17 mouse cellular contexts compared by ENCODE assay signal in genomic region chr8:27938559-27939492, GRCm38 (mm10).
DNase-seq lines count a peak whose midpoint lies in the region; ATAC-seq and TF ChIP-seq lines count a peak whose summit lies in the region.
"Had no signal": no experiment of that assay in that cellular context is flagged by ENCODE, and none has a peak within 500 bp of the region (broad histone marks: within the 10 kb centered on the region; RNA-seq: fewer than 3 reads in every experiment).

No protein-coding gene starts in this region.

- no peaks in the 10 kb centered on the region for H3K27me3 ChIP-seq in hindbrain, postnatal 0 days (ENCODE audit: insufficient read depth, low read length)
- no peaks in the 10 kb centered on the region for H3K27me3 ChIP-seq in hindbrain, embryonic 13.5 days
- no peaks in the 10 kb centered on the region for H3K27me3 ChIP-seq in forebrain, embryonic 10.5 days (ENCODE audit: poor library complexity, severe bottlenecking)
- no peaks in the 10 kb centered on the region for H3K27me3 ChIP-seq in limb, embryonic 12.5 days
- no peaks in the 10 kb centered on the region for H3K27me3 ChIP-seq in midbrain, embryonic 16.5 days (ENCODE audit: control insufficient read depth, insufficient read depth, low read depth, low read length)
- no peaks in the 10 kb centered on the region for H3K27me3 ChIP-seq in intestine, embryonic 15.5 days (replicated peaks)
- no peaks in the 10 kb centered on the region for H3K27me3 ChIP-seq in liver, embryonic 12.5 days (replicated peaks)
- H3K27me3 ChIP-seq: hindbrain, embryonic 15.5 days had no signal

- DNase-seq in hindbrain, postnatal 0 days (ENCODE audit: low spot score), result peak; percentile 14
- peak; percentile 15 for DNase-seq in forebrain, embryonic 10.5 days (ENCODE audit: extremely low spot score, low spot score)
- no peak for DNase-seq in adrenal gland, postnatal 14 days
- DNase-seq: adrenal gland, adult 2 months; heart, adult 11 months; kidney, adult 9 months; layer of hippocampus, postnatal 36 days; liver, postnatal 0 days; lung, postnatal 4 days; retina, postnatal 1 day; thymus, adult 2 months had no signal

- 0 out of 2 replicates have a peak, but pooled peaks have one; percentile 12 for TF ChIP-seq CTCF in hindbrain, postnatal 0 days (IDR thresholded peaks at IDR 0.05; ENCODE audit: low read depth)

- H3K4me1 ChIP-seq in hindbrain, postnatal 0 days (ENCODE audit: insufficient read depth, low read length), result no peaks in the 10 kb centered on the region; the same call in 1 of the 2 replicates
- peaks cover 7% of the 10 kb centered on the region; the same call in 1 of the 2 replicates for H3K4me1 ChIP-seq in hindbrain, embryonic 13.5 days (replicated peaks)
- H3K4me1 ChIP-seq in forebrain, embryonic 10.5 days, result peaks cover 12% of the 10 kb centered on the region
- peaks cover 11% of the 10 kb centered on the region; the same call in 1 of the 2 replicates for H3K4me1 ChIP-seq in limb, embryonic 12.5 days (replicated peaks)
- H3K4me1 ChIP-seq in midbrain, embryonic 16.5 days (ENCODE audit: control insufficient read depth, insufficient read depth, low read length), result peaks cover 8% of the 10 kb centered on the region
- H3K4me1 ChIP-seq in intestine, embryonic 15.5 days (replicated peaks), result no peaks in the 10 kb centered on the region
- H3K4me1 ChIP-seq in liver, embryonic 12.5 days, result no peaks in the 10 kb centered on the region

- H3K27ac ChIP-seq in hindbrain, postnatal 0 days, result no peak overlapping the region
- no peak overlapping the region for H3K27ac ChIP-seq in hindbrain, embryonic 13.5 days
- H3K27ac ChIP-seq in forebrain, embryonic 10.5 days, result no peak overlapping the region
- H3K27ac ChIP-seq in limb, embryonic 12.5 days, result peak overlapping the region; percentile 2; the same call in 1 of the 2 replicates
- H3K27ac ChIP-seq in midbrain, embryonic 16.5 days (ENCODE audit: low read length), result peak overlapping the region; percentile 29
- no peak overlapping the region for H3K27ac ChIP-seq in intestine, embryonic 15.5 days
- H3K27ac ChIP-seq in liver, embryonic 12.5 days, result no peak overlapping the region
- H3K27ac ChIP-seq: hindbrain, embryonic 15.5 days had no signal

- WGBS in hindbrain, postnatal 0 days, result 42% methylated on average over 12 of the region's 12 CpGs
- 63% methylated on average over 12 of the region's 12 CpGs for WGBS in hindbrain, embryonic 13.5 days
- WGBS in forebrain, embryonic 10.5 days, result 60% methylated on average over 12 of the region's 12 CpGs
- WGBS in limb, embryonic 12.5 days, result 21% methylated on average over 12 of the region's 12 CpGs
- WGBS in midbrain, embryonic 16.5 days, result 27% methylated on average over 12 of the region's 12 CpGs
- WGBS in intestine, embryonic 15.5 days, result 65% methylated on average over 12 of the region's 12 CpGs
- WGBS in liver, embryonic 12.5 days (ENCODE audit: insufficient replicate concordance), result 55% methylated on average over 12 of the region's 12 CpGs

- H3K4me3 ChIP-seq in hindbrain, postnatal 0 days (ENCODE audit: low read length), result no peak overlapping the region
- no peak overlapping the region for H3K4me3 ChIP-seq in hindbrain, embryonic 13.5 days
- no peak overlapping the region for H3K4me3 ChIP-seq in forebrain, embryonic 10.5 days
- H3K4me3 ChIP-seq in limb, embryonic 12.5 days (replicated peaks), result no peak overlapping the region
- no peak overlapping the region for H3K4me3 ChIP-seq in midbrain, embryonic 16.5 days (ENCODE audit: low read depth, low read length)
- no peak overlapping the region for H3K4me3 ChIP-seq in intestine, embryonic 15.5 days (replicated peaks)
- no peak overlapping the region for H3K4me3 ChIP-seq in liver, embryonic 12.5 days
- H3K4me3 ChIP-seq: hindbrain, embryonic 15.5 days had no signal

- H3K4me2 ChIP-seq in hindbrain, postnatal 0 days (ENCODE audit: low read depth, low read length), result no peak overlapping the region
- H3K4me2 ChIP-seq in hindbrain, embryonic 13.5 days, result no peak overlapping the region
- H3K4me2 ChIP-seq in limb, embryonic 12.5 days, result peak overlapping the region; percentile 33
- H3K4me2 ChIP-seq in midbrain, embryonic 16.5 days (ENCODE audit: low read length), result peak overlapping the region; percentile 26; the same call in 1 of the 2 replicates
- H3K4me2 ChIP-seq in intestine, embryonic 15.5 days (replicated peaks), result no peak overlapping the region
- no peak overlapping the region for H3K4me2 ChIP-seq in liver, embryonic 12.5 days
- H3K4me2 ChIP-seq: hindbrain, embryonic 15.5 days had no signal

- no peaks in the 10 kb centered on the region for H3K36me3 ChIP-seq in hindbrain, postnatal 0 days (ENCODE audit: insufficient read depth, low read length)
- no peaks in the 10 kb centered on the region for H3K36me3 ChIP-seq in hindbrain, embryonic 13.5 days
- no peaks in the 10 kb centered on the region for H3K36me3 ChIP-seq in forebrain, embryonic 10.5 days (replicated peaks)
- H3K36me3 ChIP-seq in limb, embryonic 12.5 days, result no peaks in the 10 kb centered on the region
- H3K36me3 ChIP-seq in midbrain, embryonic 16.5 days (ENCODE audit: control insufficient read depth, insufficient read depth, low read length), result no peaks in the 10 kb centered on the region
- H3K36me3 ChIP-seq in intestine, embryonic 15.5 days, result no peaks in the 10 kb centered on the region
- no peaks in the 10 kb centered on the region for H3K36me3 ChIP-seq in liver, embryonic 12.5 days
- H3K36me3 ChIP-seq: hindbrain, embryonic 15.5 days had no signal

- ATAC-seq in hindbrain, postnatal 0 days, result no peak
- no peak for ATAC-seq in hindbrain, embryonic 13.5 days (ENCODE audit: low FRiP score)
- ATAC-seq in limb, embryonic 12.5 days (ENCODE audit: insufficient number of reproducible peaks, insufficient read depth, low FRiP score, low TSS enrichment, low read depth), result no peak; the same call in 1 of the 2 replicates
- peak; percentile 84 for ATAC-seq in midbrain, embryonic 16.5 days
- no peak for ATAC-seq in intestine, embryonic 15.5 days
- ATAC-seq in liver, embryonic 12.5 days, result no peak
- ATAC-seq: liver, postnatal 0 days had no signal

- H3K9ac ChIP-seq in hindbrain, postnatal 0 days (replicated peaks; ENCODE audit: low read length), result no peak overlapping the region
- H3K9ac ChIP-seq in hindbrain, embryonic 13.5 days, result no peak overlapping the region
- no peak overlapping the region for H3K9ac ChIP-seq in limb, embryonic 12.5 days (replicated peaks)
- no peak overlapping the region for H3K9ac ChIP-seq in midbrain, embryonic 16.5 days (ENCODE audit: low read depth, low read length)
- no peak overlapping the region for H3K9ac ChIP-seq in intestine, embryonic 15.5 days
- H3K9ac ChIP-seq in liver, embryonic 12.5 days, result no peak overlapping the region
- H3K9ac ChIP-seq: hindbrain, embryonic 15.5 days; liver, postnatal 0 days had no signal

- H3K9me3 ChIP-seq in hindbrain, postnatal 0 days (ENCODE audit: low read length), result no peaks in the 10 kb centered on the region
- H3K9me3 ChIP-seq in hindbrain, embryonic 13.5 days, result no peaks in the 10 kb centered on the region
- no peaks in the 10 kb centered on the region for H3K9me3 ChIP-seq in forebrain, embryonic 10.5 days
- no peaks in the 10 kb centered on the region for H3K9me3 ChIP-seq in limb, embryonic 12.5 days
- H3K9me3 ChIP-seq in midbrain, embryonic 16.5 days (replicated peaks; ENCODE audit: control insufficient read depth, low read length, poor library complexity, severe bottlenecking), result no peaks in the 10 kb centered on the region
- no peaks in the 10 kb centered on the region for H3K9me3 ChIP-seq in intestine, embryonic 15.5 days
- no peaks in the 10 kb centered on the region for H3K9me3 ChIP-seq in liver, embryonic 12.5 days (replicated peaks)
- H3K9me3 ChIP-seq: hindbrain, embryonic 15.5 days had no signal

Comparison
In these comparisons a context has a peak if more than half of its experiments do, and no peak if none do; other contexts are left out.
1. H3K27ac ChIP-seq: peak in limb, embryonic 12.5 days (single experiment) and midbrain, embryonic 16.5 days (single experiment); none in hindbrain, postnatal 0 days (single experiment), hindbrain, embryonic 13.5 days (single experiment), forebrain, embryonic 10.5 days (single experiment), intestine, embryonic 15.5 days (single experiment) and liver, embryonic 12.5 days (single experiment).
2. H3K4me2 ChIP-seq: peak in limb, embryonic 12.5 days (single experiment) and midbrain, embryonic 16.5 days (single experiment); none in hindbrain, postnatal 0 days (single experiment), hindbrain, embryonic 13.5 days (single experiment), intestine, embryonic 15.5 days (single experiment) and liver, embryonic 12.5 days (single experiment).